Mouse (Mus musculus): Measurements from ENCODE around the gene Rbmy.
"Not testable (repeated sequence)": the region's sequence is repeated elsewhere in the genome, so short reads cannot be mapped to it uniquely, and the experiment has no call there.

The Rbmy gene

DNA sequence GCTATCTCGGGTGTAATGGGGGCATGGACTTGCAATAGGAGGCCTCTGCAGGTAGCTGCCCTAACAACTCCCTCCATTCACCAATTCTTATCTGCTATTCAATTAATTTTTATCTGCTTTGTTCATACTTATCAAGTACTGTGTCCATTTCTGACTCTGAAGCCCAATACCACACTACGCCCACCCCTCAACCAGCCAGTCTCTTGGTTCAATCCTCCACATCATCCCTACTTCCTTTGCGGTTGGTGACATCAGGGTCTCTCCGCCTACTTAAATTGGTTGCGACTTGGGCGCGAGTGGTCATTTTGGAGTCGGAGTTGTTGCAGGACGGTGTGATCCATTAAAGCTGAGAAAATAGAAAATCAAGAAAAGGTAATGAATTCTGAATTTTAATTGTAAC lies at the start of gene Rbmy, which contains the start of gene Gm10256:
Gene Rbmy, plus strand, starts transcription at position 301 of the 400 bp plus-strand sequence.
Gene Gm10256, plus strand, starts transcription at position 320 of the 400 bp plus-strand sequence.
- not testable (repeated sequence) for DNase-seq (ENCODE audit: low read depth)

DNA sequence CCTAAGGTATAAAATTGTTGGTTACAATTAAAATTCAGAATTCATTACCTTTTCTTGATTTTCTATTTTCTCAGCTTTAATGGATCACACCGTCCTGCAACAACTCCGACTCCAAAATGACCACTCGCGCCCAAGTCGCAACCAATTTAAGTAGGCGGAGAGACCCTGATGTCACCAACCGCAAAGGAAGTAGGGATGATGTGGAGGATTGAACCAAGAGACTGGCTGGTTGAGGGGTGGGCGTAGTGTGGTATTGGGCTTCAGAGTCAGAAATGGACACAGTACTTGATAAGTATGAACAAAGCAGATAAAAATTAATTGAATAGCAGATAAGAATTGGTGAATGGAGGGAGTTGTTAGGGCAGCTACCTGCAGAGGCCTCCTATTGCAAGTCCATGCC lies 34.4 kb upstream of the Rbmy start, which contains the start of gene Gm4064:
Gene Gm4064, minus strand, starts transcription at position 101 of the 400 bp plus-strand sequence.
- DNase-seq (ENCODE audit: low read depth): not testable (repeated sequence)

Data from 416B (cell line).